11 mouse cellular contexts compared by ENCODE assay signal in genomic region chr7:127885951-127886350, GRCm38 (mm10). TPM values are rescaled to one million over a fixed set of nuclear protein-coding genes. Genes with fewer than 3 reads are reported as not detected.
DNase-seq lines count a peak whose midpoint lies in the region; ATAC-seq and TF ChIP-seq lines count a peak whose summit lies in the region.
"Had no signal": no experiment of that assay in that cellular context is flagged by ENCODE, and none has a peak within 500 bp of the region (broad histone marks: within the 10 kb centered on the region; RNA-seq: fewer than 3 reads in every experiment).

No protein-coding gene starts in this region.

- H3K9me3 ChIP-seq in heart, embryonic 11.5 days (replicated peaks; ENCODE audit: control insufficient read depth, low read length) = no peaks in the 10 kb centered on the region
- peaks cover 6% of the 10 kb centered on the region for H3K9me3 ChIP-seq in G1E (replicated peaks)
- no peaks in the 10 kb centered on the region for H3K9me3 ChIP-seq in hindbrain, embryonic 12.5 days (replicated peaks)
- H3K9me3 ChIP-seq: stomach, embryonic 15.5 days had no signal

- TF ChIP-seq POLR2A in heart, adult 2 months (IDR thresholded peaks at IDR 0.05; ENCODE audit: insufficient read depth, low read depth, low read length) = no peak

- no peak overlapping the region for H3K4me2 ChIP-seq in heart, embryonic 11.5 days
- no peak overlapping the region for H3K4me2 ChIP-seq in hindbrain, embryonic 12.5 days (replicated peaks)
- H3K4me2 ChIP-seq: stomach, embryonic 15.5 days had no signal

- no peak overlapping the region for H3K4me3 ChIP-seq in heart, adult 2 months
- no peak overlapping the region for H3K4me3 ChIP-seq in heart, embryonic 11.5 days (ENCODE audit: low read depth, low read length)
- no peak overlapping the region; the same call in 1 of the 2 replicates for H3K4me3 ChIP-seq in G1E (ENCODE audit: low read depth, low read length)
- H3K4me3 ChIP-seq in hindbrain, embryonic 12.5 days = no peak overlapping the region
- H3K4me3 ChIP-seq: stomach, embryonic 15.5 days had no signal

- TF ChIP-seq EP300 in heart, adult 2 months (IDR thresholded peaks at IDR 0.05; ENCODE audit: insufficient read depth, low read depth, low read length) = no peak

- H3K27me3 ChIP-seq in heart, adult 2 months (ENCODE audit: control insufficient read depth, insufficient read depth, low read length) = no peaks in the 10 kb centered on the region
- H3K27me3 ChIP-seq in heart, embryonic 11.5 days (ENCODE audit: control insufficient read depth, insufficient read depth, low read length) = no peaks in the 10 kb centered on the region
- H3K27me3 ChIP-seq in G1E (ENCODE audit: insufficient read depth, low read length) = no peaks in the 10 kb centered on the region
- no peaks in the 10 kb centered on the region for H3K27me3 ChIP-seq in hindbrain, embryonic 12.5 days
- H3K27me3 ChIP-seq: stomach, embryonic 15.5 days had no signal

- no peaks in the 10 kb centered on the region for H3K36me3 ChIP-seq in heart, adult 2 months (ENCODE audit: control insufficient read depth, insufficient read depth, low read length)
- H3K36me3 ChIP-seq in heart, embryonic 11.5 days (ENCODE audit: control insufficient read depth, insufficient read depth, low read length) = peaks cover 56% of the 10 kb centered on the region
- H3K36me3 ChIP-seq in G1E (replicated peaks) = peaks cover 99% of the 10 kb centered on the region
- peaks cover 99% of the 10 kb centered on the region for H3K36me3 ChIP-seq in hindbrain, embryonic 12.5 days

- no peak overlapping the region for H3K9ac ChIP-seq in heart, adult 2 months (ENCODE audit: low read depth, low read length)
- no peak overlapping the region for H3K9ac ChIP-seq in heart, embryonic 11.5 days (ENCODE audit: low read depth, low read length)
- no peak overlapping the region for H3K9ac ChIP-seq in hindbrain, embryonic 12.5 days
- H3K9ac ChIP-seq: stomach, embryonic 15.5 days had no signal

- peaks cover 3% of the 10 kb centered on the region for H3K4me1 ChIP-seq in heart, adult 2 months (ENCODE audit: control insufficient read depth, insufficient read depth, low read length)
- H3K4me1 ChIP-seq in heart, embryonic 11.5 days (ENCODE audit: control insufficient read depth, insufficient read depth, low read length) = peaks cover 6% of the 10 kb centered on the region
- H3K4me1 ChIP-seq in G1E (ENCODE audit: insufficient read depth, low read depth, low read length) = peaks cover 82% of the 10 kb centered on the region
- H3K4me1 ChIP-seq in hindbrain, embryonic 12.5 days = peaks cover 18% of the 10 kb centered on the region

- intact Hi-C loops in heart, adult 2 months (cut with DNase I) = no loop called here

- DNase-seq in heart, adult 2 months = peak; percentile 77 to 86
- DNase-seq in G1E (ENCODE audit: low spot score) = peak; percentile 53
- peak; percentile 74 for DNase-seq in gastrocnemius, postnatal 10 days
- peak; percentile 82 for DNase-seq in lung, postnatal 36 days
- DNase-seq in frontal cortex, postnatal 10 days (ENCODE audit: low spot score in 2 of 2) = no peak
- no peak for DNase-seq in spleen, postnatal 10 days (ENCODE audit: low spot score in 2 of 2)

- no peak for ATAC-seq in heart, embryonic 11.5 days (replicated peaks; ENCODE audit: insufficient number of reproducible peaks, low FRiP score, low TSS enrichment)
- peak; percentile 22 for ATAC-seq in G1E (ENCODE audit: extremely low read depth, insufficient number of reproducible peaks, low FRiP score, poor library complexity, severe bottlenecking)
- ATAC-seq in hindbrain, embryonic 12.5 days (ENCODE audit: low FRiP score) = no peak

- no peak for TF ChIP-seq CTCF in heart, adult 2 months (IDR thresholded peaks at IDR 0.05)
- TF ChIP-seq CTCF in G1E (IDR thresholded peaks at IDR 0.05; ENCODE audit: low read depth, low read length) = no peak

- 35% methylated on average over 6 of the region's 6 CpGs for WGBS in heart, adult 2 months
- WGBS in heart, embryonic 11.5 days (ENCODE audit: insufficient replicate concordance) = 64% methylated on average over 6 of the region's 6 CpGs
- WGBS in hindbrain, embryonic 12.5 days = 78% methylated on average over 6 of the region's 6 CpGs

- peaks cover 3% of the 10 kb centered on the region for H3K79me2 ChIP-seq in heart, adult 2 months (replicated peaks; ENCODE audit: control insufficient read depth, insufficient read depth, low read length)

- peak overlapping the region; percentile 9; the same call in 1 of the 2 replicates for H3K27ac ChIP-seq in heart, adult 2 months
- H3K27ac ChIP-seq in heart, embryonic 11.5 days (ENCODE audit: low read depth, low read length) = no peak overlapping the region
- no peak overlapping the region for H3K27ac ChIP-seq in hindbrain, embryonic 12.5 days
- H3K27ac ChIP-seq: stomach, embryonic 15.5 days had no signal

RNA-seq across cellular contexts. Expression of gene Prss53, which starts 4.8 kb away (rescaled TPM):
- 1 to 10 TPM in 1 of 2 experiments, under 1 TPM in 1; 0.76 to 1.2 TPM for total RNA-seq in heart, adult 2 months (2021)
- 3.8 TPM in 2 replicates for polyA plus RNA-seq in heart, adult 2 months (2012; rRNA removed)
- polyA plus RNA-seq in heart, embryonic 11.5 days (2014; fragmentation: Nextera tagmentation; extraction: Ambion mirVana) = 0.90 and 2.0 TPM in 2 replicates
- total RNA-seq in G1E (2014; fragmentation: Nextera tagmentation) (0.58 TPM in 1 of 2 replicates, not detected in the other), G1E (2017) (0.29 and 0.38 TPM in 2 replicates)
- 0.76 and 0.80 TPM in 2 replicates for polyA plus RNA-seq in G1E (2012)
- 1 to 10 TPM in 1 of 2 experiments, under 1 TPM in 1; 0.96 to 1.2 TPM for total RNA-seq in gastrocnemius, postnatal 10 days (2021)
- 0.77 and 0.98 TPM in 2 replicates for polyA plus RNA-seq in hindbrain, embryonic 12.5 days (2016; fragmentation: Nextera tagmentation; extraction: Ambion mirVana)

RNA-seq across cellular contexts. Expression of gene Gm21974, which starts 9.3 kb away (rescaled TPM):
- not detected for total RNA-seq in heart, adult 2 months (2021)
- polyA plus RNA-seq in heart, adult 2 months (2012; rRNA removed) = not detected in 2 replicates
- polyA plus RNA-seq in heart, embryonic 11.5 days (2014; fragmentation: Nextera tagmentation; extraction: Ambion mirVana) = not detected in 2 replicates
- not detected in 2 replicates for total RNA-seq in G1E (2014; fragmentation: Nextera tagmentation)
- not detected in 2 replicates for total RNA-seq in G1E (2017)
- not detected in 2 replicates for polyA plus RNA-seq in G1E (2012)
- total RNA-seq in gastrocnemius, postnatal 10 days (2021) = not detected
- polyA plus RNA-seq in hindbrain, embryonic 12.5 days (2016; fragmentation: Nextera tagmentation; extraction: Ambion mirVana) = not detected in 2 replicates
- total RNA-seq: gastrocnemius, postnatal 4 days; left cerebral cortex, postnatal 36 days had no signal
- polyA plus RNA-seq: stomach, embryonic 15.5 days had no signal

RNA-seq across cellular contexts. Expression of gene Zfp668, which starts 9.3 kb away (rescaled TPM):
- 1 to 10 TPM; 3.4 to 4.1 TPM for total RNA-seq in heart, adult 2 months (2021)
- polyA plus RNA-seq in heart, adult 2 months (2012; rRNA removed) = 2.2 and 2.7 TPM in 2 replicates
- polyA plus RNA-seq in heart, embryonic 11.5 days (2014; fragmentation: Nextera tagmentation; extraction: Ambion mirVana) = 10.1 and 11.5 TPM in 2 replicates
- total RNA-seq in G1E (2014; fragmentation: Nextera tagmentation) (9.2 and 14.9 TPM in 2 replicates), G1E (2017) (4.2 and 5.7 TPM in 2 replicates)
- polyA plus RNA-seq in G1E (2012) = 33.9 and 39.5 TPM in 2 replicates
- total RNA-seq in gastrocnemius, postnatal 10 days (2021) = 1 to 10 TPM; 5.8 to 7.7 TPM
- polyA plus RNA-seq in hindbrain, embryonic 12.5 days (2016; fragmentation: Nextera tagmentation; extraction: Ambion mirVana) = 37.4 and 37.5 TPM in 2 replicates

RNA-seq across cellular contexts. Expression of gene Vkorc1, which starts 9.5 kb away (rescaled TPM):
- total RNA-seq in heart, adult 2 months (2021) = 10 to 100 TPM; 16.2 to 17.7 TPM
- polyA plus RNA-seq in heart, adult 2 months (2012; rRNA removed) = 59.2 and 90.0 TPM in 2 replicates
- 98.7 and 101 TPM in 2 replicates for polyA plus RNA-seq in heart, embryonic 11.5 days (2014; fragmentation: Nextera tagmentation; extraction: Ambion mirVana)
- 53.0 and 68.8 TPM in 2 replicates for total RNA-seq in G1E (2014; fragmentation: Nextera tagmentation)
- 8.9 and 11.0 TPM in 2 replicates for total RNA-seq in G1E (2017)
- polyA plus RNA-seq in G1E (2012) = 12.6 and 16.7 TPM in 2 replicates
- total RNA-seq in gastrocnemius, postnatal 10 days (2021) = 10 to 100 TPM; 36.8 to 48.9 TPM
- polyA plus RNA-seq in hindbrain, embryonic 12.5 days (2016; fragmentation: Nextera tagmentation; extraction: Ambion mirVana) = 64.2 and 66.7 TPM in 2 replicates

RNA-seq across cellular contexts. Expression of gene Zfp646, which starts 9.9 kb away (rescaled TPM):
- total RNA-seq in heart, adult 2 months (2021) = 10 to 100 TPM; 17.7 to 18.9 TPM
- polyA plus RNA-seq in heart, adult 2 months (2012; rRNA removed) = 8.0 and 11.8 TPM in 2 replicates
- polyA plus RNA-seq in heart, embryonic 11.5 days (2014; fragmentation: Nextera tagmentation; extraction: Ambion mirVana) = 10.1 and 12.0 TPM in 2 replicates
- total RNA-seq in G1E (2014; fragmentation: Nextera tagmentation) (46.8 and 58.5 TPM in 2 replicates), G1E (2017) (42.1 and 45.0 TPM in 2 replicates)
- polyA plus RNA-seq in G1E (2012) = 27.9 and 36.7 TPM in 2 replicates
- total RNA-seq in gastrocnemius, postnatal 10 days (2021) = 10 to 100 TPM; 16.2 to 20.1 TPM
- polyA plus RNA-seq in hindbrain, embryonic 12.5 days (2016; fragmentation: Nextera tagmentation; extraction: Ambion mirVana) = 19.7 and 20.9 TPM in 2 replicates

Comparison
In these comparisons a context has a peak if more than half of its experiments do, and no peak if none do; other contexts are left out.
1. DNase-seq: peak in heart, adult 2 months (2 of 2), G1E (single experiment), gastrocnemius, postnatal 10 days (single experiment) and lung, postnatal 36 days (single experiment); none in frontal cortex, postnatal 10 days (0 of 2) and spleen, postnatal 10 days (0 of 2).